Mouse (Mus musculus) forebrain, embryonic 13.5 days (tissue): ENCODE measurements at regions not wholly inside any gene's neighbourhood (a gene's known extent, or its start where the extent isn't known, plus 50 kb on each side); places are given as distances from the start of the nearest gene placed in this dataset.

Source experiments
- ATAC-seq: fragments of 200-750 bp; cut with Nextera tagmentation; 2 replicates; pipeline ENCODE4 v1.8.0; 2017
- H3K27ac ChIP-seq: fragments of 300-500 bp; sonication (generic); 2 replicates; pipeline ENCODE4 v1.5.1; 2015; ENCODE audit warnings: inconsistent platforms, mild to moderate bottlenecking, moderate library complexity
- H3K27me3 ChIP-seq: fragments of 300-500 bp; sonication (generic); 2 replicates; pipeline ENCODE4 v1.6.1; 2015; ENCODE audit warnings: mild to moderate bottlenecking, inconsistent platforms
- H3K36me3 ChIP-seq: fragments of 300-500 bp; sonication (generic); 2 replicates; pipeline ENCODE4 v1.6.1; 2015; ENCODE audit warnings: mild to moderate bottlenecking, inconsistent platforms; ENCODE audit not compliant: poor library complexity, severe bottlenecking
- H3K4me1 ChIP-seq: fragments of 300-500 bp; sonication (generic); 2 replicates; pipeline ENCODE4 v1.6.1; 2015; ENCODE audit warnings: inconsistent platforms
- H3K4me2 ChIP-seq: fragments of 300-500 bp; sonication (generic); 2 replicates; pipeline ENCODE4 v1.6.1; 2015; ENCODE audit warnings: inconsistent platforms, mild to moderate bottlenecking, moderate library complexity
- H3K4me3 ChIP-seq: fragments of 300-500 bp; sonication (generic); 2 replicates; pipeline ENCODE4 v1.5.1; 2015; ENCODE audit warnings: mild to moderate bottlenecking, inconsistent platforms
- H3K9ac ChIP-seq: fragments of 300-500 bp; sonication (generic); 2 replicates; pipeline ENCODE4 v1.6.1; 2015; ENCODE audit warnings: mild to moderate bottlenecking, inconsistent platforms
- H3K9me3 ChIP-seq: fragments of 300-500 bp; sonication (generic); replicated peaks from 2 replicates; pipeline ENCODE4 v1.6.1; 2016; ENCODE audit warnings: inconsistent platforms
- WGBS: fragments of 180-500 bp; shearing (Covaris S2); methylation state at CpG from one replicate; pipeline ENCODE4 v1.1.7; 2015; 5-methylcytosine and 5-hydroxymethylcytosine counted together

- Histone ChIP-seq H3K4me1 (peaks cover 52% of the 10 kb centered on the region), H3K36me3 (no peaks in the 10 kb centered on the region), H3K27me3 (no peaks in the 10 kb centered on the region), H3K9me3 (no peaks in the 10 kb centered on the region), H3K9ac (no peak overlapping the region), H3K4me3 (no peak overlapping the region), H3K27ac (no peak overlapping the region; the same call in 1 of the 2 replicates), H3K4me2 (no peak overlapping the region)
- 79% methylated on average over 7 of the region's 7 CpGs for WGBS
- 0 out of 2 replicates have a peak, but pooled peaks have one; percentile 26 for ATAC-seq
Measured at GRCm38 (mm10) chr1:92749475-92749874, 82.0 kb upstream of the Gpc1 start.

DNA sequence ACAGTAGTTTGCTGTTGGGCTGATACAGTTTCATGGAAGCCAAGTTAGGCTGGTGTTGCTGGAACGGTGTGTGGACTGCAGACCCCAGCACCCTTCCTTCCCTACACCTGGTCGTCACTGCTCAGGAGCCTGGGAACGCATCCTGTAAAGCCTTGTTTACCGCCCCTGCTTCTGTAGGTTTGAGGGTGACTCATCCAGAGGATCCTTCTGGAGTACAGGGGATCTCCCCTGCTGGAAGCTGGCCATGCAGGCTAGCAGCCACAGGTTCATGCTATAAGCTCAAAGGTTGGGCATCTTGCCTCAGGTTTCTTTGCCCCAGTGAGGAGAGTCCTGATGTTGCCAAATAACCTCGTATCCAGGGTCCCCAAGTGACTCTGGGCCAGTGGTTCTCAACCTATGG is 86.2 kb upstream of the Gpc1 start:
- H3K36me3 ChIP-seq, result no peaks in the 10 kb centered on the region
- no peak overlapping the region for H3K4me3 ChIP-seq
- H3K4me1 ChIP-seq, result peaks cover 36% of the 10 kb centered on the region
- 81% methylated on average over 5 of the region's 5 CpGs for WGBS
- no peaks in the 10 kb centered on the region for H3K9me3 ChIP-seq
- peak overlapping the region; percentile 63 for H3K27ac ChIP-seq
- ATAC-seq, result peak; percentile 32; the same call in 1 of the 2 replicates
- no peaks in the 10 kb centered on the region for H3K27me3 ChIP-seq
- H3K9ac ChIP-seq, result no peak overlapping the region
- no peak overlapping the region for H3K4me2 ChIP-seq

DNA sequence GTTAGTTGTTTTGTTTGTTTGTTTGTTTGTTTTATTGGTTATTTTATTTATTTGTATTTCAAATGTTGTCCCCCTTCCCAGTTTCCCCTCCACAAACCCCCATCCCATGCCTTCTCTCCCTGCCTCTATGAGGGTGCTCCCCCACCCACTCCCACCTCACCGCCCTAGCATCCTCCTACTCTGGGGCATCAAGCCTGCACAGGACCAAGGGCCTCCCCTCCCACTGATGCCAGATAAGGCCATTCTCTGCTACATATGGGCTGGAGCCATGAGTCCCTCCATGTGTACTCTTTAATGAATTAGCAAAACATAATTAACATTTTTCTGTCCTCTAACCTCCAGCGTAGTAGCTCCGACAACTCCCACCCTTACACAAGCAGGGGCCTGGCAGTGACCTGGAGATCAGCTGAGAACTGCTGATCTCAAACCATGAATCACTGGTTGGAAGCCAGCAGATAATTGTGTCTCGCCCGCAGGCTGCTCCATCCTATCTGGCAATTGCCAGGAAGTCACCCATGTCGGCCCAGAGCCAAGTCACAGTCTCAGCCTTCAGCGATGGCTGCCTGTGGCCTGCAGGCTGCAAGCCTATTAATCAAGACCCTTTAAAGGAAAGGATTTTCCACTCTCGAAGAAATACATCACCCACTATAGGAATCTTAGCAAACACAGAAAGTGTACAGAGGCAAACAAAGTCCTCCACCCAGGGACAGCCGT is 86.8 kb upstream of the Gpc1 start:
- peak; percentile 60 for ATAC-seq
- 60% methylated on average over 9 of the region's 9 CpGs for WGBS
- H3K9me3 ChIP-seq, result no peaks in the 10 kb centered on the region
- H3K27ac ChIP-seq, result peak overlapping the region; percentile 63; the same call in 1 of the 2 replicates
- no peak overlapping the region for H3K4me2 ChIP-seq
- peaks cover 39% of the 10 kb centered on the region for H3K4me1 ChIP-seq
- no peaks in the 10 kb centered on the region for H3K27me3 ChIP-seq
- H3K9ac ChIP-seq, result no peak overlapping the region
- H3K36me3 ChIP-seq, result no peaks in the 10 kb centered on the region
- H3K4me3 ChIP-seq, result no peak overlapping the region

DNA sequence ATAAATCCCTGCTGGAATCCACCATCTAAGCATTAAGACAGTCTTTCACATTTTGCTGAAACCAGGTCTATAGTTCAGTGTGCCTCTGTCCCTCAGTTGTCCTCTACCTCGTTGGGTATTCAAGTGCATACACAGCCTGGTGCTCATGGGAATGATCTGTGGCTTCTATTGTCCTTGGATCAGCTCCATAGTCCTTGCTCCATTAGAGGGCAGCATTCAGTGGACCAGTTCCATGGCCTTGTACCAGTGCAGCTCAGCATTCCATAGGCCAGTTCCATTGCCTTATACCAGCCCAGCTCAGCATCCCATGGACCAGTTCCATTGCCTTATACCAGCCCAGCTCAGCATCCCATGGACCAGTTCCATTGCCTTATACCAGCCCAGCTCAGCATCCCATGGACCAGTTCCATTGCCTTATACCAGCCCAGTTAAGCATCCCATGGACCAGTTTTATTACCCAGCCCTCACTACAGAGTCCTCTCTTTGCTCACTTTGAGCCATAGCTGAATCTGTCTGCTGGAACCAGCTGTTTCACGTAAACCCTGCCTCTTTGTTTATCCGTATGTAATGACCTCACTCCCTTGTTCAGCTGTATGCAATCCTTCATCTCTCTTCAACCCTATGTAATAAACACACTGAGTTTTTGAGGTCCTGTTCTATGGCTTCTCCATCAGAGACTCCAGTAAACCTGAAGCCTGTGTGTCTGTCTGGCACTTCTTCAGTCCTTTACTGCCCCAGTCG is 88.4 kb upstream of the Gpc1 start:
- Histone ChIP-seq H3K4me2 (no peak overlapping the region), H3K4me3 (no peak overlapping the region), H3K9me3 (no peaks in the 10 kb centered on the region), H3K27me3 (no peaks in the 10 kb centered on the region), H3K36me3 (no peaks in the 10 kb centered on the region), H3K4me1 (peaks cover 55% of the 10 kb centered on the region), H3K9ac (no peak overlapping the region), H3K27ac (no peak overlapping the region)
- no peak for ATAC-seq
- 64% methylated on average over 4 of the region's 4 CpGs for WGBS

GRCm38 (mm10) chr1:92742300-92742699 is 89.1 kb upstream of the Gpc1 start:
- Histone ChIP-seq H3K27me3 (no peaks in the 10 kb centered on the region), H3K4me1 (peaks cover 63% of the 10 kb centered on the region), H3K36me3 (no peaks in the 10 kb centered on the region), H3K9ac (no peak overlapping the region), H3K27ac (no peak overlapping the region), H3K4me2 (no peak overlapping the region), H3K4me3 (no peak overlapping the region), H3K9me3 (no peaks in the 10 kb centered on the region)
- WGBS, result 84% methylated on average over 6 of the region's 6 CpGs
- no peak for ATAC-seq

- H3K9me3 ChIP-seq, result no peaks in the 10 kb centered on the region
- H3K27ac ChIP-seq, result no peak overlapping the region
- no peaks in the 10 kb centered on the region for H3K36me3 ChIP-seq
- no peak overlapping the region for H3K9ac ChIP-seq
- H3K4me1 ChIP-seq, result peaks cover 71% of the 10 kb centered on the region
- ATAC-seq, result no peak
- H3K4me2 ChIP-seq, result no peak overlapping the region
- WGBS, result 94% methylated on average over 5 of the region's 5 CpGs
- no peaks in the 10 kb centered on the region for H3K27me3 ChIP-seq
- H3K4me3 ChIP-seq, result no peak overlapping the region
Measured at GRCm38 (mm10) chr1:92741047-92741446, 90.4 kb upstream of the Gpc1 start.

DNA sequence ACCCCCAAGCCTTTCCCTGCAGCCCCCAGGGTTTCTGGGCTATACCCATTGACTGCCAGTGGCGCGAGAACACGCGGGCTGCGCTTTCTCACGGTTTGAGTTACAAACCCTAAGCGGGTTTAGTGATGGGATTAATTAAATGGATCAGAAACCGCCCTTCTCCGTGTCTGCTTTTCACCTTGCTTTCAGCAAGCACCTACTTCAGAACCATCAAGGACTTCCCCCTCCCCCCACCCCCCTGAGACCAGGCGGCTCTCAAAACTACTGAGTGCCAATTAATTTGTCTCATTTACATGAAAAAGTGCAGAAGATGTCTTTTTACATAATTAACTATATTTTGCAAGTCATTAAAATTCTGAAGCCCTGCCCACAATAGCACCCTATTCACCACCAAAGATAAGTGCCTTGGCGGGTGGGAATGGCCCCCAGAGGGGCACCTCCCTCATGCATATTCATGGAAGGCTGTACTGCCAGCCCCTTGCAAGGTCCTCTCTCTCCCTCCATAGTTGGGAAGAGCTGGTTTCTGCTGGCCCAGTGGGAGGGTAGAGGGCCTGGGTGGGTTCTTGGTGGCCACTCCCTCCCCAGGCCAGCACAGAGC is 89.1 kb upstream of the Otos start:
- Histone ChIP-seq H3K27ac (peak overlapping the region; percentile 94), H3K9me3 (no peaks in the 10 kb centered on the region), H3K4me2 (peak overlapping the region; percentile 47), H3K27me3 (no peaks in the 10 kb centered on the region), H3K9ac (no peak overlapping the region; the same call in 1 of the 2 replicates), H3K36me3 (no peaks in the 10 kb centered on the region), H3K4me1 (peaks cover 80% of the 10 kb centered on the region), H3K4me3 (no peak overlapping the region)
- ATAC-seq, result peak; percentile 94
- 6% methylated on average over 11 of the region's 11 CpGs for WGBS

DNA sequence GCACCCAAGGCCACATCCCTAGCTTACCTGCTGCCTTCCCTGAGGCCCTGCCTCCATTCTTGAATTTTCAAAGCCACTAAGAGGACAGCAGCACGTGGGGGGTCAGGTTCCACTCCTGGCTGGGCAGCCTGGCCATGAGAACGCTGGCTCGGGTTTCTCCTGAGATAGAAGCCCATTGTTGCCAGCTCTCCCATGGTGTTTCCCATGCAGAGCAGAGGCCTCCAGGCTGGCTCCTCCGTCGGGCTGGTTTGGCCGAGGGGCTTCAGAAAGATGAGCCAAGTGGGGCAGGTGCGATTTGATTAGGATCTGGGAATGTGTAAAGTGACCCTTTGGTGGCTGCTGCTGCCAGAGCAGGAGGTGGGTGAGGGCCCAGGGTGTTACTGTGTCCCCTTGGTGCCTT is 87.8 kb upstream of the Otos start:
- peak overlapping the region; percentile 94 for H3K27ac ChIP-seq
- H3K9me3 ChIP-seq, result no peaks in the 10 kb centered on the region
- peaks cover 74% of the 10 kb centered on the region for H3K4me1 ChIP-seq
- H3K9ac ChIP-seq, result no peak overlapping the region
- no peaks in the 10 kb centered on the region for H3K27me3 ChIP-seq
- H3K36me3 ChIP-seq, result no peaks in the 10 kb centered on the region
- no peak overlapping the region for H3K4me2 ChIP-seq
- ATAC-seq, result no peak
- H3K4me3 ChIP-seq, result no peak overlapping the region
- WGBS, result 21% methylated on average over 7 of the region's 7 CpGs

GRCm38 (mm10) chr1:92733732-92734131 is 85.1 kb upstream of the Otos start:
- Histone ChIP-seq H3K4me2 (0 out of 2 replicates have a peak overlapping the region, but pooled peaks have one; percentile 2), H3K4me1 (peaks cover 76% of the 10 kb centered on the region), H3K4me3 (no peak overlapping the region), H3K9me3 (no peaks in the 10 kb centered on the region), H3K27ac (peak overlapping the region; percentile 84), H3K27me3 (no peaks in the 10 kb centered on the region), H3K36me3 (no peaks in the 10 kb centered on the region), H3K9ac (no peak overlapping the region)
- no peak for ATAC-seq
- 18% methylated on average over 8 of the region's 8 CpGs for WGBS

DNA sequence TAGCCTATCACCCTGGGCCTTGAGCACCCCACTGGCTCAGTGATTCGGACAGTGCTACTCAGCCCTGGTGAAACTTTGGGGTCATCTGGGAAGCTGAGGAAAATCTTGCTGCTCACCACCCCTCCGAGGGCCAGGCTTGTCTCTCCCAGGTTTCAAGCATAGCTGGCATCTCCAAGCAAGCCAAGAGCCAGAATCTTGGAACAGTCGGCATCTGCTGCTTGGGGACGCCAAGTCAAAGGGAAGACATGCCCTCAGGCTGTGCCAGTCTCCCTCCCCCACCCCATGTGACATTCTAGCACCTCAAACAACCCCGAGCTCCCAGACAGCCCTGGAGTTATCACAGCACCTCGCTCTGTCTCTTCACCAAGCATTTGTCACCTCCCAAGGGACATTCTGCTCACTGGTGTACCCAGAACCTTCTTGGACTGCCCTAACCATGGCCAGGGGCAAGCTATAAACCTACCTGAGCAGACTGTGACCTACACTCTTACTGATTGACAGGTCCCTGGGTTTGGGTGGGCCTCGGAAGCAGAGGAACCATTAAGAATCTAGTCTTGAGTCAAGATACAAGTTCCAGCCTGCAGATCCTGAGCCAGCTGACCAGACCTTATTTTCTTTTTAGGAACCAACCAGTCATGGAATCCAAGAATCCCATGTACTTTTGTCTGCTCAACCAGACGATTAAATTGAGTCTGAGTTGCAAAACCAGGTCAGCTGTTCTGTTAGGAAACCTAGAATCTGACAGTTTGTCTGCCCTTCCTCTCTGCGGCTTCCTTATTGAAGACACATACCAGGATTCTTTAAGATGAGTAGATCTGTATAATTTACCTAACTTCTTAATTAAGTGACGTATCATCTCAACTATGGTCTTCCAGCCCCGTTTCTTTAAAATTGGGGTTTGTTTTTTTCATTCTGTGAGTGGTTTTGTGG is 83.0 kb upstream of the Otos start:
- no peaks in the 10 kb centered on the region for H3K27me3 ChIP-seq
- no peak overlapping the region for H3K27ac ChIP-seq
- no peak overlapping the region for H3K4me3 ChIP-seq
- no peak overlapping the region for H3K9ac ChIP-seq
- H3K4me2 ChIP-seq, result no peak overlapping the region
- no peaks in the 10 kb centered on the region for H3K36me3 ChIP-seq
- H3K4me1 ChIP-seq, result peaks cover 67% of the 10 kb centered on the region
- ATAC-seq, result no peak
- WGBS, result 87% methylated on average over 11 of the region's 11 CpGs
- H3K9me3 ChIP-seq, result no peaks in the 10 kb centered on the region

DNA sequence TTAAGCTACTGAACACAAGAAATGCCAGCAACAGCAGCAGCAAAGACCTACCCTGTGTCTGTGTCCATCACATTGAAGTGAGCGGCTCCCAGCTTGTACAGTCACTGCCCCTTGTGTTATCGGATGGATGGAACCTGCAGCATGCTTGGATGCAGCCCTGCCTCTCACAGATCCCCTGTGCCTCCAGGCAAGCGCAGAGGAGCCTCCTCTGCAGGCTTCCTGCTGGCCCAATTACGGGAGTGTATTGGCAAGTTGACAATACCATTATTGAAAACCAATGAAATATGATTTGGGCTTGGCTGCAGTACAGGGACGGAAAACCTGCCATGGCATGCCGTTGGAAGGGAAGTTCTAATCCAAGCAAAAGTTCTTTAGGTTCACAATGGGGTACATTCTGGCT is 81.9 kb upstream of the Otos start:
- Histone ChIP-seq H3K4me2 (peak overlapping the region; percentile 9; the same call in 1 of the 2 replicates), H3K4me1 (peaks cover 56% of the 10 kb centered on the region), H3K4me3 (no peak overlapping the region), H3K27me3 (no peaks in the 10 kb centered on the region), H3K36me3 (no peaks in the 10 kb centered on the region), H3K9ac (peak overlapping the region; percentile 14; the same call in 1 of the 2 replicates), H3K9me3 (no peaks in the 10 kb centered on the region), H3K27ac (peak overlapping the region; percentile 37; the same call in 1 of the 2 replicates)
- WGBS, result 52% methylated on average over 6 of the region's 6 CpGs
- no peak for ATAC-seq
